Mouse (Mus musculus) erythroblast, embryonic 14.5 days (primary cell): ENCODE measurements around the gene Tspan31.

Experiments
- GATA1 ChIP-seq: IDR thresholded peaks from 2 replicates; pipeline ENCODE4 v1.6.1; 2012; ENCODE audit warnings: low read length, inconsistent platforms, mixed read lengths
- TAL1 ChIP-seq: IDR thresholded peaks from 3 replicates; pipeline ENCODE4 v1.6.1; 2012; ENCODE audit warnings: low read length, inconsistent platforms, mixed read lengths

DNA sequence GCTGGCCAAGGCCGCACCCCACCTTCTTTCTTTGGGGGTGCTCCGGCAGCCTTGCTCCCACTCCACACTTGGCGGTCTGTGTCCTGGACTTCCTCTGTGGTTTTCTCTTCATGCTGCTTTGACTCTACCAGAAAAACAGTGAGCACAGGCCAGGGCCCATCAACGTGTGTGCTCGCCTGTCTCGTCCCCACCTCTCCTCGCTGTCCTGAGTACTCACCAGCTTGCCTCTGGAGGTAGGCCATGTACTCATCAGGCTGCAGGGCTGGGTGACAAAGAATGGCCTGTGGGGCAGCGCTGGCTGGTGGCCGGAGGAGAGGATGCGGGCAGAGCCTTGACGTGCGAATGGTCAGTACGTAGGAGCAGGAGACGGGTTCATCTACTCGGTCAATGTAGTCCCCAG is 29.8 kb upstream of the Tspan31 start:
- TF ChIP-seq TAL1 (no peak), GATA1 (no peak)
